Mouse (Mus musculus) pancreas, adult 10 weeks (tissue): ENCODE measurements around the gene Gsc2. TPM values are rescaled to one million over a fixed set of nuclear protein-coding genes. Genes with fewer than 3 reads are reported as not detected.

Source experiments
- polyA plus RNA-seq: library from polyadenylated mRNA; stranded (reverse); fragments of 350-450 nt; fragmentation: Illumina TruSeq; extraction: RNeasy Lipid Tissue Mini Kit (QIAGEN cat#74804); gene quantifications from one replicate; pipeline ENCODE4 v1.2.3, GENCODE M21; 2015; ENCODE audit warnings: low read depth, low replicate concordance; ENCODE audit not compliant: insufficient read depth

Gsc2 gene
- polyA plus RNA-seq, result not detected

GRCm38 (mm10) chr16:17914307-17915249, at the start of gene Gsc2:
Gsc2 (minus strand) TSS chr16:17915059.

GRCm38 (mm10) chr16:17928087-17928580, 13.3 kb upstream of the Gsc2 start, which contains the start of gene Slc25a1:
Slc25a1 (minus strand) TSS chr16:17928219.

GRCm38 (mm10) chr16:17911052-17911595, 3.7 kb downstream of the Gsc2 start, which contains the start of gene Ess2:
Ess2 (minus strand) TSS chr16:17911348.

GRCm38 (mm10) chr16:17898462-17898861, 16.4 kb downstream of the Gsc2 start, which contains the start of the genes Dgcr2 and Tssk2:
Dgcr2 (minus strand) TSS chr16:17898562.
Tssk2 (plus strand) TSS chr16:17898637.

GRCm38 (mm10) chr16:17893923-17894322, 20.9 kb downstream of the Gsc2 start, which contains the start of gene Tssk1:
Tssk1 (plus strand) TSS chr16:17894223.

GRCm38 (mm10) chr16:17891567-17891959, 23.3 kb downstream of the Gsc2 start, which contains the start of gene Gm20518:
Gm20518 (minus strand) TSS chr16:17891671.

Other genes starting within 250 kb of the Gsc2 start
- gene Med15, start 182.2 kb downstream of the Gsc2 start, polyA plus RNA-seq, result 16.9 TPM
- gene Klhl22, start 155.4 kb downstream of the Gsc2 start, polyA plus RNA-seq, result 11.5 TPM
- 5.3 TPM for gene Scarf2, start 117.8 kb downstream of the Gsc2 start, polyA plus RNA-seq
- gene B830017H08Rik, start 81.9 kb downstream of the Gsc2 start, polyA plus RNA-seq, result 4.5 TPM
- gene Car15, start 76.7 kb downstream of the Gsc2 start, polyA plus RNA-seq, result 17.0 TPM
- gene Gm20518, start 23.4 kb downstream of the Gsc2 start, polyA plus RNA-seq, result 0.96 TPM
- not detected for gene Tssk1, start 20.8 kb downstream of the Gsc2 start, polyA plus RNA-seq
- gene Dgcr2, start 16.5 kb downstream of the Gsc2 start, polyA plus RNA-seq, result 14.2 TPM
- gene Tssk2, start 16.4 kb downstream of the Gsc2 start, polyA plus RNA-seq, result not detected
- 8.3 TPM for gene Ess2, start 3.7 kb downstream of the Gsc2 start, polyA plus RNA-seq
- gene Slc25a1, start 13.2 kb upstream of the Gsc2 start, polyA plus RNA-seq, result 21.8 TPM
- not detected for gene Vpreb2, start 65.4 kb upstream of the Gsc2 start, polyA plus RNA-seq
- 22.8 TPM for gene Dgcr6, start 137.8 kb upstream of the Gsc2 start, polyA plus RNA-seq
- 19.4 TPM for gene Prodh, start 175.1 kb upstream of the Gsc2 start, polyA plus RNA-seq
- gene Rtn4r, start 212.6 kb upstream of the Gsc2 start, polyA plus RNA-seq, result 0.85 TPM